Mouse (Mus musculus) layer of hippocampus, adult 9-10 months (tissue): ENCODE data around the gene Gpr179.

Experiments used
- DNase-seq: peaks from one replicate; pipeline ENCODE4 v3.0.0; 2022; ENCODE audit warnings: low spot score

Gene Gpr179

DNA sequence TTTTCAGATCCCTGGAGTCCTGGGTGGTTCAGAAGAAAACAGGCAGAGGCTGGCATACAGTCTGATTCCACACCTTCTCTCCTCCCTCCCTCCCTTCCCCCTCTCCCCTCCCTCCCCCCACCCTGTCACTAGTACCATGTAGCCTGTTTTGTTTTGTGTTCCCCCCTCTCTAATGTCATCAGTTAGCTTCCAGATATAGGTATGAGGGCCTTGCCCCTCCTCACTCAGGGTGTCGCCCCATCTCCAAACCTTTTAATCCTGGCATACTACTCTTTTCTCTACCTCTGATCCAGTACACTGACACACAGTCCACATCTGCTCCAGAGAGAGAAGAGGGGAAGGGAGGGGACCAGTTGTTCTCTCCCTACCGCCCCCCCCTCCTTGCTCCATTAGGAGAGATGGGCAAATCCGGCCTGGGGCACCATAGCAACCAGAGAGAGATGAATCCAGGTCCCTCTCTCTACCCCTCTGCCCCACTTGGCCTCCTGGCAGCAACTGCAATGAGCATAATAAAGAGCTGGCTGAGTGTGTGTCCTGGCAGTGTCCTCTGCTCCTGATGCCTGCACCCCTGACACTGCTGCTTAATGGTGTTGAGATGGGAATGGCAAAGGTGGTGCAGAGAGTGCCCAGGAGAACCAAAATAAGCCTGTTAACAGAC lies at the start of gene Gpr179:
Gene Gpr179 (minus strand): TSS at position 51 of the 658 bp plus-strand sequence.
- no peak for DNase-seq

DNA sequence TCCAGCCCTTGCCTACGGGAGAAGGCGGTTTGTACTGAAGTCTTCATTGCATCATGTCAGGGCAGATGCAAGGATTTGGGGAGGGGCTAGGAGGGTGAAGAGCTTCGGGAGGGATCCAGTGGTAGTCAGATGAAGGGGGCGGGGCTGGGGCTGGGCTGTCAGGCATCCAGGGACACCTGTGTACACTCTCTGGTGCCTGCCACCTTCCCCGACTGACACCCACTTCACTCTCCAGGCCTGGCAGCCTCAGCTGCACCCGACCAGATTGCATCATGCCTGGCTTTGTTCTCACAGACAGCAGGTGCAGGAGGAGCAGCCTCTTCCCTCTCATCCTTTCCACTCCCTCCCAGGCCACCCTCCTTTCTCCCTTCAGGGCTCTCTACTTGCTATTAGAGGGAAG lies 49.2 kb upstream of the Gpr179 start:
- DNase-seq = no peak

DNA sequence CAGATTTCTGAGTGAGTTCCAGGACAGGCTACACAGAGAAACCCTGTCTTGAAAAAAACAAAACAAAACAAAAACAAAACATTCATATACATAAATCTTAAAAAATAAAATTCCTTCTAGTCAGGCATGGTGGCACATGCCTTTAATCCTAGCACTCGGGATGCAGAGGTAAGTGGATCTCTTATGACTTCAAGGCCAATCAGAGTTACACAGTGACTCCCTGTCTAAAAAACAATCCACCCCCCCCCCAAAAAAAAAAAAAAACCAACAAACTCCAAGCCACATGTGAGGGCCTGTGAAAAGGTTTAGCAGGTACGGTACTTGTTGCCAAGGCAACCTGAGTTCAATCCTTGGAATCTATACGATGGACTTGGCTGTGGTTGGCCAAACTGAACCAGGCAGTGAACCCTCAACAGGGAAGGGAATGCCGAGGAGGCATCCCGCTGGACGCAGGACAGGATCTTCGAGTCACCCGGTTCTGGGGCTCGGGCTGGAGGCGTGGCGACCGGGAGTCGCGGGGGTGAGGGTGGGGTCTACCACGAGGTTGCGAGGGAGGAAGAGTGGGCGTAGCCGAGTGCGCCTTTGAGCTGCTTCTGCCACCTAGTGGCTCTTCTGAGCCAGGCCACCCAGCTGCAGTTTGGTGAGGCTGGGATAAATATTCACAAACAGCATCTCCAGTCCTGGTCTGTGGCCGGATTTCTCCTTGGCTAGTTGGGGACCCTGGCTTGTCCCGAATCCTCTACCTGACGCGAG lies 48.3 kb upstream of the Gpr179 start:
- DNase-seq = no peak

DNA sequence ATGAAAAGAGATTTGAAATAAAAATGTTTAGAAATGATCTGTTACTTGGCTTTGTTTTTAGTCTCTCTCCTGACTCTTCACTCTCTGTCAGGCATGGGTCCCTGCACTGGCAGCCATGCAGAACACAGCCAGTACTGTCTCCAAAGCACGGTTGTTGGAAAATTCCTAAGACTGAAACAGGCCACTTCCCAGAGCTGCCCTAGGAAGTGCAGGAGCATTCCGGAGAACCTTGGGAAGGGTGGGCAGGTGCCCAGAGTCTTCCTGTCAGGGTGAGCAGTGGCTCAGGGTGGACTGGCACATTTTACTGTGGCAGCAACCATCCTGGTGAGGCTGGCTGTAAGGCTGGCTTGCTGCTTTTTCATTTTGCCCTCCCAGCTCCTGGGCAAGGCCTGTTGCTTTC lies 46.6 kb upstream of the Gpr179 start:
- no peak for DNase-seq

DNA sequence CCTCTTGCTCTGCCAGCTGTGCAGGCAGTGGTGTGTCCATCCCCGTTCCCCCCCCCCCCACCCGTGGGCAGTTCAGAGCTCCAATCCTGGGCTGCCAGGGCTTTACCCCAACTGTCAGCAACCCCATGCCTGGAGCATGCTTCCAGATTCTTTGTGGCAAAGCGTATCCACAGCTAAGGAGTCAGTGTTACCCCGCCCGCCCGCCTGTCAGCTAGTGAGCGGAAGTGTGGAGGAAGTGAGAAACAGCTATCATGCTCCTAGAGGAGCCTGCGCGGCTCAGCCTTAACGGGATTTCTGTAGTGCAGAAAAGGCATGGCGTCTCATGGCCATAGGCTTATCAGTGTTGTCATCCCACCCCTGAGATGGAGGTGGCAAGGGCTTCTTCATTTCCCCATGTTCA lies 42.3 kb upstream of the Gpr179 start:
- DNase-seq = no peak

DNA sequence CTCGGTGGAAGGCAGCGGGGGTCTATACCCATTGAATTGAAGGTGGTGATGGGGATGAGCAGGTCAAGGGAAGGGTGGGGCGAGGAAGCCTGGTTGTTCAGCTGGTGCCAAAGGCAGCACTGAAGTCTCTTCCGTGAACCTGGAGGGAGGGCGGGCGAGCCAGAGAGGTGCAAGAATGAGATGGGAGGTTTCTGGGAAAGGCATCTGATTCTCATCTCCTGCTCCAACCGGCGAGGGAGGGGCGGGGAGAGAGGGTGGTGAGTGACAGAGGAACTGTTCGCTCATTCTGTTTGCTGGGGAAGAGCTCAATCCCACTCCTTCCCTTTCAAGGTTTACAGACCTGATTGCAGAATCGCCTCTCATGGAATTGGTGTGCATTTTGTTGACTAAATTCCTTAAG lies 41.8 kb upstream of the Gpr179 start:
- no peak for DNase-seq

DNA sequence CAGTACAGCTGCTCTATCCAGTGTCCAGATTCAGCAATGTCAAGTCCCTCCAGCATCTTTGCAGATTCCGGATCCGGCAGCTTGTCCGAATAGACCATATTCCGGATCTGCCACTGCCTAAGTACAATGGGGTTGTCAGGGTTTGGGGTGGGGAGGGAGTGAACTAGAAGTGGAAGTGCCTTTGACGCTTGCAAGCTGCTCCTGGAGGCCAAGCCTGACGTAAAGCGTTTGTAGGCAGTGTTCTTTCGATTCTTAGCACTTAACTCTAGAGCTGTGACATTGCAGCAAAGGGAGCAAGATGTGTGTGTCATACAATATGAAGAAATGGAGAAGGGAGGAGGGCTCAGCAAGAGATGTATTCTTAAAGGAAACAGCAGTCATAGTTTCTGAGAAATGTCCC lies 37.2 kb upstream of the Gpr179 start:
- DNase-seq = no peak

DNA sequence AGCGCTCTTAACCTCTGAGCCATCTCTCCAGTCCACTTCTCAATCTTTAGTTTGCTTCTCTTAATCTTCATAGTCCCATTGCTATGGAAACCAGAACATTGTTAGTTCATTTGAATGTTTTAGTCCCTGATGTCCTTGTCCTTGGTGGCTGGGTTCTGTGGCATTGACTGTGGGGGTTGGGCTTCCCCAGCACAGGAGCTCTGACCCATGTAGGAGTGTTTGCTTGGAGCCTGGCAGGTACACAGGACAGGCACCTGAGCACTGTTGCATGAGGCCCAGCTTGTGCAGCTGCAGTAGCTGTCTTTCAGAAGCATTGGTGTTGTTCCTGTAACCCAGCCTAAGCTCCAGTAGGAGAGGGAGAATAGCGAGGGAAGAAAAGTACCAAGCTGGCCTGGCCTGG lies 35.9 kb upstream of the Gpr179 start:
- no peak for DNase-seq

DNA sequence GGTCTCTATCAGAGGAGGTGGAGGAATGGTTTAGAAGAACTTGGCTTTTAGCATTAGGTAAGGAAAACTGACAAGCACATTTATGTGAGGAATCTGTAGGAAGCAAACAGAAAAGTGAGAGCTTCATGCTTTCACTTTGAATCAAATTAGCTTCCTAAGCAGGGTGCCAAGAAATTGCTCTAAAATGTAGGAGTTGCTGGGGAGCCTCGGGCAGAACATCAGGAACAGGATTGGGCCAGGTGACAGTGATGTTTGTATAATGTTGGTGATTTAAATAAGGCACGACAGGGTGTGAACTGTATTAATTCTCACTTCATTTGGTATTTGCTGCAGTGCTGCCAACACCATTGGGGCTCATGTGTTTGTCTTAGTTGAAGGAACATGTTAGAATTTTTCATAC lies 31.9 kb upstream of the Gpr179 start:
- DNase-seq = no peak

DNA sequence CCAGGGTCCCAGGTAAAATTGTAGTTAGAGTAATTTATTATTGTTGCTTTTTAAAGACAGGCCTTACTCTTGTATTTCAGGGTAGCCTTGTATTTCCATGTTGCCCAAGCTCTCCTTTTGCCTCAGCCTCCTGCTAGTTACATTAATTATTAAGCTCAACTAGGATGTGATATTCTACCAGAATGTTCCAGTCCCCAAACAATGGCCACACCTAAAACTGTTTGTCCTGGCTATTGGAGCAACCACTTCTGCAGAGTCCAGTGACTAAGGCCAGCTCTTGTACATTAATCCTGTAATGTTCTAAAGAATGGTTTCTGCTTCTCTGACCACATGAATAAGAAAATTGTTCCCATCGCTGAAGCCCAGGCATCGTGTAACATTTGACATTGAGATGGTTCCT lies 31.1 kb upstream of the Gpr179 start:
- DNase-seq = no peak

DNA sequence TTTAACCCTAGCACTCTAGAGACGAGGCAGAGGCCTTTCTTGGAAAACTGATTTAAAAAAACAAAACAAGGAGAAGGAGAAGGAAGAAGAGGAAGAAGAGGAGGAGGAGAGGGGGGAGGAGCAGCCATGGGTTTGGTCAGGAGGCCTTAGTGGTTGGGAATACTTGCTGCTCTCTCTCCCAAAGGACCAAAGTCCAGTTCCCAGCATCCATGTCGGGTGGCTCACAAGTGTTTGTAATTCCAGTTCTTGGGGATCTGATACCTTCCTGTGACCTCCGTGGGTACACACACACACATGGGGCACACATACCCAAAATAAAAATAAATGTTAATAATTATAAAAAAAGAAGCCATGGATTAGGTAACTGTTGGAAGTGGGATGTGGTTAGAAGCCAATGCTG lies 28.2 kb upstream of the Gpr179 start:
- no peak for DNase-seq

DNA sequence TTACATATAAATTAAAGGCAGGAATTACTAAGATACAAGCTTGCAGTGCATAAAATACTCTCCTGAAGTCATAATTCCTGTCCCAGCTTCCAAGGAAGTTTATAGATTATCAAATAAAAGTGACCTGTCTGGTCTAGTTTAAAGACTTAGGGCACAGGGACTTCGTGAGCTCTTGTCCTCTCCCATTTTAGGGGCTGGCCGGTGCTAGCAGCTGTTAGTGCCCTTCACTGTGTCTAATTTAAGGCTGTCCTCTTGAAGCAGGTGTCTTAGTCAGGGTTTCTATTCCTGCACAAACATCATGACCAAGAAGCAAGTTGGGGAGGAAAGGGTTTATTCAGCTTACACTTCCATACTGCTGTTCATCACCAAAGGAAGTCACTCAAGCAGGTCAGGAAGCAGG lies 21.5 kb upstream of the Gpr179 start:
- no peak for DNase-seq

DNA sequence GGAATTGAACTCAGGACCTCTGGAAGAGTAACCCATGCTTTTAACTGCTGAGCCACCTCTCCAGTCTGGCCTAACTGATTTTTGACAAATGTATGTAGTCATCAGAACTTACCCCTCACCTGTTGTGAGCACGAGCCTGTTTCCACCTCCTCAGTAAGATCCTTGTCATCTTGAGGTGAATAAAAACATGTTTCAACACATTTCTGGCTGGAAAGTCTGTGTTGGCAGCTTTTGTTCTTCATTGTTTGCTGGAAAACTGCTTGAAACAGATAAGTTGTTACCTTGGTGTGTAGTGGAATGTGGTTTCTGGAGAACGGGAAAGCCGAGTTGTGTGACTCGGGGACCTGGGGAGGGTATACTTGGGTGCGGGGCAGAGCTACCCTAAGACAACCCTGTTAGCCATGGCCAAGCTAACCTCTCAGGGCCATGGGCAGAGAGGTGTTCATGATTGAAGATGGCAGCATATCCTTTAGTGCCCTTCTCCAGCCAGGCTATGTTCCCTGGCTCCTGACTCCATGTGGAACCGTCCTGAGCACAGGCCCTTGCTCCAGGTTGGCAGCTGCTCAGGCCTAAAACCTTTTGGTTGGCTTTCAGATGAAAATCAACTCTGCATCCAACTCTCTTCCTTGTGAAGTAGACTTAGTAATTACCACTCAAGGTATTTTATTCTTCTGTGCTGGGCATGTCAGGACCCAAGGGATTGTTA lies 20.4 kb upstream of the Gpr179 start:
- no peak for DNase-seq

DNA sequence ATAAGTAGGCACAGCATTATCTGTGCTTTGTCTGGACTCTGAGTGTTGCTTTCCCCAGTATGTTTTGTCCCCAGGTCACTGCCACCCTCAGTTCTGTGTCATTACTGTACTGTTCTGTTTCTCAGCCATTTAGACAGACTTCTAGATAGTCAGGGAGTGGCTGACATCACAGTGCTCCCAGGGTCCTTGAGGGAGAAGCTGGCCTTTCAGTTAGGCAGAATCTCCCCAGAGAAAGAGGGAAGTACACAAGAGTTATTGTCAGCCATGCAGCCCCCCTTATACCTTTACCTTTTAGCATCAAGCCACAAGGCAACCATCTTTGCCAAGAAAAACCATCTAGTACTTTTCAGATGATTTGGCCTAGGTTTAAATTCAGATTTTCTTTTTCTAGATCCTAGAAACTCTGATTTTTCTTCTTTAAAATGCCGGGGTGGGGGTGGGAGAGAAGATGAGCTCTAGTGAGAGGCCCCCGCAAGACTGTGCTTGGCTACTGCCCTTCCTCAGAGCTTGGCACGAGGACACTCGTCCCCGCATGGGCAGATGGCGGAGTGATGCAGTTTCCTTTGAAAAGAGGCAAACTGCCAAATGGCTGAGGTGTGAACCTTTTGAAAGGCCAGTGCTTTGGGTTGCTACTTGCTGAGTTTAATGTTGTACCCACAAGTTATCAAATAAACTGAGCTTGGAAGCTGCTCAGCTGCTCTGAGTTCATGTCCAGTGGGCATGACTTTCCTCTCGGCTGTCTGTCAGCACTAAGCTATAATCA lies 18.6 kb upstream of the Gpr179 start:
- DNase-seq = no peak

DNA sequence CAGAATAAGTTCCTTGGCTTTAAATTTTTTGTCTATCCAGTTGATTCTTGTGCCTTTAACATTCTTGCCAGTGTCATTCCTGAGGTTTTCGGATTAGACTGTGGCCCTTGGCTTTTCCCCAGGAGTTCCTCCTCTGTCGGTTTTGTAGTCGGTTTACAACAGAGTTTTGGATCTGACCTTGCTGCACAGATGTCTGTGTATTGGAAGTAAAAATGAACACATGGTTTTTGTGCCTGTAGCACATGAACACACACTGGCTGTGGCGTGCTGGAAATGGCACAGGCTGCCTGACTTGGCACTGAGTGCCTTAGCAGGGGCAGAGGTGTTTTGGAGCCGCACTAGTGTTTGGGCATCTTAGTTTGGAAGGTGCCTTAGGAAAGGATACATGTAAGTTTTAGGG lies 16.6 kb upstream of the Gpr179 start:
- no peak for DNase-seq

DNA sequence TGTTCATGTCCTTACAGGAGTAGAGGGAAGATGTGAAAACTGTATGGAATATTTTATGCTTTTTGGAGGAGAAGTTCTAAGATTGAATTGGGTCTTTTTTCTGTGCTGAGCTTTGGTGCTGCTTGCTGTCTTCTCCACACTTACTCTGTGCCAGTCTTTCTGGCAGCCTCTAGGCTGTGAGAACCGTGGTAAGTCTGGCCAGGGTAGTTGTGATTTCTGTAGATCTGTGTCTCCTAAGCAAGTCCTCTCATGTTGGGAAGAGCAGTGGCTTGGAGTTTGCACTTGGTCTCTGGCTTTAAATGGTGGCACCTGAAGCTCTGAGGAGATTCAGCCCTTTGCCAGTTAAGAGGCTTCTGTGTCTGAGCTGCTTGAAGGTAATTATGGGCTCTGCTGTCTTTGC lies 13.7 kb upstream of the Gpr179 start:
- no peak for DNase-seq

DNA sequence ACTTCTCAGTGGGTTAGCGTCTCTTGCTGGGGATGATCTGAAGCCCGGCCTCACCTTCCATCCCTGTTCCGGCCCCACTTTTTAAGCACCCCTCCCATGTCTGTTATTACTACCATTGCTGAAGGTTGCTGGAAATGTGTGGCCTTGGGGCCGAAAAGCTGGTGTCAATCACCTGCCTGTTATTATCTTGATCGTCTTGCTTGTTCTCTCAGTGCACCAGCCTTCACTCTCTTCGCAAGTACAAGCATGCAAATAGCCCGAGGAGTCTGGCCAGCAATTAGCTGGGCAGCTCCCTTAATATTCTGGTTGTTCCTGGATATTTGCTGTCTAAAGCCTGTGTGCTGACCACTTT lies 11.7 kb upstream of the Gpr179 start:
- DNase-seq = no peak

DNA sequence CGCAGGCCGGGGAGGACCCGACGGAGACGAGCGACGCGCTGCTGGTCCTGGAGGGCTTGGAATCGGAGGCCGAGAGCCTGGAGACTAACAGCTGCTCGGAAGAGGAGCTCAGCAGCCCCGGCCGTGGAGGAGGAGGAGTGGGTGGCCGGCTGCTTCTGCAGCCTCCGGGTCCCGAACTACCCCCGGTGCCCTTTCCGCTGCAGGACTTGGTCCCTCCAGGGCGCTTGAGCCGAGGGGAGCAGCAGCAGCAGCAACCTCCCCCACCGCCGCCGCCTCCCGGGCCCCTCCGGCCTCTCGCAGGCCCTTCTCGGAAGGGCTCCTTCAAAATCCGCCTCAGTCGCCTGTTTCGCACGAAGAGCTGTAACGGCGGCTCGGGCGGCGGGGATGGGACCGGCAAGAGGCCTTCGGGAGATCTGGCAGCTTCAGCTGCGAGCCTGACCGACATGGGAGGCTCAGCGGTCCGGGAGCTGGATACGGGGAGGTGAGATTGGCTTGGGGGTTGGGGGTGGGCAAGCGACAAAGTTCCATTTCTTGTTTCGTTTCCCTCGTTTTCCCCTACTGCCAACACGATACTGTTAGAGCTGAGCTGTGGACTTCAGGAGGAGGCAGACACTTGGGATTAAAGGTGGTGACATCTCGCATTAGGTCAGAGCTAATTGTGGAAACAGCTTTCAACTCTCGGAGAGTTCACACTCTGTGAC lies 11.2 kb upstream of the Gpr179 start:
- DNase-seq = no peak

DNA sequence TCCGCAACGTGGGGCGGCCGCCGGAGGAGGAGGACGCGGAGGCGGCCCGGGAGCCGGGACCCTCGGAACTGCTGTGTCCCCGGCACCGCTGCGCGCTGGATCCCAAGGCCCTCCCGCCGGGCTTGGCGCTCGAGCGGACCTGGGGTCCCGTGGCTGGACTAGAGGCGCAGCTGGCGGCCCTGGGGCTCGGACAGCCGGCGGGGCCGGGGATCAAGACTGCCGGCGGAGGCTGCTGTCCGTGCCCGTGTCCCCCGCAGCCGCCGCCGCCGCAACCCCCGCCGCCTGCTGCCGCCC lies 10.7 kb upstream of the Gpr179 start:
- no peak for DNase-seq

DNA sequence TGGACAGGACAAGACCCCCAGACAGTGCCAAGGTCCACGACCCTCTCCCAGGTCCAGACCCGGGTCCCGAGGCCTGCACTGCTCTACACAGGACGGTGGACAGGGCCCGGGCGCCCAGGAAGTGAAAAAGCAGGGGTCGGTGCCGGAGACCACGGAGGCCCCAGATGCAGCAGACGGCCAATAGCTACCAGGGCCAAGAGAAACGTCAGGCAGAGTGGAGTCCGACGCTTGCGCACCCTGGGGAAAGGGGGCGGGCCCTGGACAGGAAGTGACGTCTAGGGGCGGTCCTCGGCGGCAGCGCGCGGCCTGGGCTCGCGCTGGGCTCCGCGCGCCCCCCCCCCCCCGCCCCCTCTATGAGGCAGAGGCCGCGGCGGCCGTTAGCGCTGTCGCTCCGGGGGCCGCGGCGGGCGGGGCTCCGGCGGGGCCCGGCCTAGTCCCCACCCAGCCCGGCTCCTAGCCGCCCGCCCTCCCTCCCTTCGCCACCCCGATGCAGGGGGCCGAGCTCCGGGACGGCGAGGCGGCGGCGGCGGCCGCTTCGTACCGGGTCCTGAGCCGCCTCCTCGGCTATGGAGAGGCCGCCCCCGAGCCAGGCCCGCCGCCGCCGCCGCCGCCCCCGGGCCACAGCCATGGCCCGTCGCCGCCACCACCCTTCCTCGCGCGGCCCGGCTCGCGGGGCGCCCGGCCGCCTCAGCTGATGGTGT lies 10.2 kb upstream of the Gpr179 start, which contains the start of gene Socs7:
Gene Socs7 (plus strand): TSS at position 604 of the 701 bp plus-strand sequence.
- peak; percentile 78 for DNase-seq

DNA sequence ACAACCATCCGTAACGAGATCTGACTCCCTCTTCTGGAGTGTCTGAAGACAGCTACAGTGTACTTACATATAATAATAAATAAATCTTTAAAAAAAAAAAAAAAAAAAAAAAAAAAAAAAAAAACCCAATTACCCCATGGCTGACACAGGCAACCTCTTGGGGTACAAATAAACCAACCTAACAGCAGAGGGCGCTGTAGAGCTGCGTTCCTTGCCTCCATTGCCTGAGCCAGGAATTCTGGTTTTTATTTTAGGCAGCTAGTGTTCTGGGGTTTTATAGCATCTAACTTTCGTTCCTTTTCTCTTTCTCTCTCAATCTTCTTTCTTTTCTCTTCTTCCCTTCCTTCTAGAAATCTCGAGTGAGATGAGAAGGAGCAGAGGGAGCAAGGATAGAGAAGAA lies 5.8 kb upstream of the Gpr179 start:
- DNase-seq = peak; percentile 55

DNA sequence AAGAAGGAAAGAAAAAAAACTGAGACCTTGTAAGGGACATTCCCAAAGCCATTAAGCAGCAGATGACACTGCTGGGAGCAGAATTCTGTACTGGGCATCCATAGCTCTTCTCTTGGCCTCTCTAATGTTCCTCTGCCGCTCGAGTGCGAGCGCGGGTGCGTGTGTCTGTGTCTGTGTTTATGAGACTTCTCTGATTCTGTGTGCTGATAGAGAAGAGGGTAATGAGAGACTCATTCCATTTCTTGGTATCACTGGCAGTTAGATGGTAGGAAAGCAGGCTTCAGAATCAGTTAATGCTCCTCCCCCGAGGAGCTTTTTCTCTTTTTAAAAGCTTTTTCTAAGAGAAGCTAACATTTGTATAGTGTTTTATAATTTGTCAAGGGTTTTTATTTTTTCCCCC lies 3.4 kb upstream of the Gpr179 start:
- DNase-seq = no peak
